Mouse (Mus musculus) bone marrow, adult 2 months (tissue): ENCODE measurements around the gene Tmprss12.

Experiments
- CTCF ChIP-seq: fragments of 200-500 bp; IDR thresholded peaks from 2 replicates; pipeline ENCODE4 v1.5.1; 2011; ENCODE audit warnings: low read length, control low read depth; ENCODE audit not compliant: control insufficient read depth, insufficient read depth
- POLR2A ChIP-seq: fragments of 200-500 bp; IDR thresholded peaks from 2 replicates; pipeline ENCODE4 v1.6.1; 2011; ENCODE audit warnings: low read depth, mild to moderate bottlenecking, control low read depth, low read length, borderline replicate concordance; ENCODE audit not compliant: control insufficient read depth

DNA sequence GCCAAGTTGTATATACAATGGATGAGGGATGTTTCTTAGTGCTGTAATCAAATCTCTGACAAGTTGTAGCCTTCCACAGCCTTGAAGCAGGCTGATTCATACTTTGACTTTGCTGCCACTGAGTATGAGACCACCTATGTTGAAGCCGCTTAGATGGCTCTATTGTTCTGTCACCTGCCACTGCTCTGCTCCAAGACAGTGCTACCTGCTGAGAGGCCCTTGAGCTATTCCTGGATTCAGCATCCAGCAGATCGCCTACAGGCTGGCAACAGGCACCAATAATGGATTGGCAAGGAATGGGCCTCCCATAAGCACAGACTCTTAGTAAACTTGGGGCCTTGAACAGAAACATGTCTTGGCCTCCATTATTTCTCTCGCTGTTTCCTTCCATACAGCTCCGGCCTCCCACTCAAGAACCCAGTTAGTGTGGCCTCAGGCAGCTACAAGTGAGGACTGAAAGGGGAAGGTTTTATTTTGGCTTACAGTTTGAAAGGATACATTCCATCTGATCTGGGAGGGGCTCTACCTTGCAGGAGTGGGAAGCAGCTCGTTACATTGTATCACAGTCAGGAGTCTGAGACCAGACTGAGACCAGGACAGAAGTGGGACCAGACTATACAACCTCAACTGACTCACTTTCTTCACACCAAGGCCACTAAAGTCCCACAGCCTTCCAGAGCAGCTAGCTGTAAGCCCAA is 34.0 kb downstream of the Tmprss12 start:
- TF ChIP-seq POLR2A (no peak), CTCF (no peak)
